Mouse (Mus musculus): Measurements from ENCODE around the gene Acot6. TPM values are rescaled to one million over a fixed set of nuclear protein-coding genes. Genes with fewer than 3 reads are reported as not detected.

Acot6 gene
- polyA plus RNA-seq, 2 experiments, result 2.2 to 4.0 TPM

GRCm38 (mm10) chr12:84053679-84054391 lies 46.6 kb upstream of the Acot6 start:
- Histone ChIP-seq H3K36me3 (ENCODE audit: control insufficient read depth, insufficient read depth, low read length) (no peaks in the 10 kb centered on the region), H3K9ac (ENCODE audit: low read depth, low read length, severe bottlenecking) (peak overlapping the region; percentile 50), H3K27ac (replicated peaks; ENCODE audit: low read depth, low read length) (no peak overlapping the region), H3K9me3 (ENCODE audit: control insufficient read depth, low read length) (no peaks in the 10 kb centered on the region), H3K4me1 (ENCODE audit: control insufficient read depth, insufficient read depth, low read length) (peaks cover 5% of the 10 kb centered on the region; the same call in 1 of the 2 replicates), H3K27me3 (ENCODE audit: control insufficient read depth, insufficient read depth, low read length) (no peaks in the 10 kb centered on the region), H3K4me2 (replicated peaks; ENCODE audit: low read depth, low read length, severe bottlenecking) (peak overlapping the region; percentile 82), H3K4me3 (replicated peaks; ENCODE audit: low read length) (peak overlapping the region; percentile 45)
- WGBS, result 5% methylated on average over 17 of the region's 46 CpGs
- TF ChIP-seq POLR2A (IDR thresholded peaks at IDR 0.05; ENCODE audit: borderline replicate concordance, extremely low read depth, insufficient read depth, insufficient read length), result no peak
- no peak for DNase-seq (ENCODE audit: low spot score)
- no peak; the same call in 1 of the 2 replicates for ATAC-seq (ENCODE audit: low FRiP score, low read depth)

GRCm38 (mm10) chr12:84060946-84061345 lies 39.5 kb upstream of the Acot6 start:
- no peak for DNase-seq (ENCODE audit: low spot score)
- H3K4me1 ChIP-seq (ENCODE audit: control insufficient read depth, insufficient read depth, low read length), result no peaks in the 10 kb centered on the region
- no peaks in the 10 kb centered on the region for H3K36me3 ChIP-seq (ENCODE audit: control insufficient read depth, insufficient read depth, low read length)
- WGBS, result 34% methylated on average over 2 of the region's 2 CpGs
- H3K4me2 ChIP-seq (replicated peaks; ENCODE audit: low read depth, low read length, severe bottlenecking), result no peak overlapping the region
- no peaks in the 10 kb centered on the region; the same call in 1 of the 2 replicates for H3K9me3 ChIP-seq (ENCODE audit: control insufficient read depth, low read length)
- H3K27ac ChIP-seq (replicated peaks; ENCODE audit: low read depth, low read length), result no peak overlapping the region
- no peak overlapping the region for H3K9ac ChIP-seq (ENCODE audit: low read depth, low read length, severe bottlenecking)
- H3K27me3 ChIP-seq (ENCODE audit: control insufficient read depth, insufficient read depth, low read length), result no peaks in the 10 kb centered on the region
- no peak for ATAC-seq (ENCODE audit: low FRiP score, low read depth)
- TF ChIP-seq POLR2A (IDR thresholded peaks at IDR 0.05; ENCODE audit: borderline replicate concordance, extremely low read depth, insufficient read depth, insufficient read length), result no peak
- H3K4me3 ChIP-seq (replicated peaks; ENCODE audit: low read length), result no peak overlapping the region

GRCm38 (mm10) chr12:84062336-84062735 lies 38.1 kb upstream of the Acot6 start:
- H3K9ac ChIP-seq (ENCODE audit: low read depth, low read length, severe bottlenecking), result no peak overlapping the region
- no peak for DNase-seq (ENCODE audit: low spot score)
- no peaks in the 10 kb centered on the region for H3K4me1 ChIP-seq (ENCODE audit: control insufficient read depth, insufficient read depth, low read length)
- H3K4me2 ChIP-seq (replicated peaks; ENCODE audit: low read depth, low read length, severe bottlenecking), result no peak overlapping the region
- ATAC-seq (ENCODE audit: low FRiP score, low read depth), result no peak
- TF ChIP-seq POLR2A (IDR thresholded peaks at IDR 0.05; ENCODE audit: borderline replicate concordance, extremely low read depth, insufficient read depth, insufficient read length), result no peak
- no peak overlapping the region for H3K27ac ChIP-seq (replicated peaks; ENCODE audit: low read depth, low read length)
- H3K9me3 ChIP-seq (ENCODE audit: control insufficient read depth, low read length), result no peaks in the 10 kb centered on the region; the same call in 1 of the 2 replicates
- 95% methylated on average over 20 of the region's 20 CpGs for WGBS
- H3K4me3 ChIP-seq (replicated peaks; ENCODE audit: low read length), result no peak overlapping the region
- H3K36me3 ChIP-seq (ENCODE audit: control insufficient read depth, insufficient read depth, low read length), result no peaks in the 10 kb centered on the region
- no peaks in the 10 kb centered on the region for H3K27me3 ChIP-seq (ENCODE audit: control insufficient read depth, insufficient read depth, low read length)

GRCm38 (mm10) chr12:84063228-84063627 lies 37.2 kb upstream of the Acot6 start:
- DNase-seq (ENCODE audit: low spot score), result no peak
- WGBS, result 72% methylated on average over 5 of the region's 5 CpGs
- no peak overlapping the region for H3K27ac ChIP-seq (replicated peaks; ENCODE audit: low read depth, low read length)

GRCm38 (mm10) chr12:84063833-84064232 lies 36.6 kb upstream of the Acot6 start:
- peaks cover 7% of the 10 kb centered on the region; the same call in 1 of the 2 replicates for H3K27me3 ChIP-seq (ENCODE audit: control insufficient read depth, insufficient read depth, low read length)
- H3K4me1 ChIP-seq (ENCODE audit: control insufficient read depth, insufficient read depth, low read length), result no peaks in the 10 kb centered on the region
- no peaks in the 10 kb centered on the region for H3K36me3 ChIP-seq (ENCODE audit: control insufficient read depth, insufficient read depth, low read length)
- TF ChIP-seq POLR2A (IDR thresholded peaks at IDR 0.05; ENCODE audit: borderline replicate concordance, extremely low read depth, insufficient read depth, insufficient read length), result no peak
- no peak overlapping the region for H3K4me3 ChIP-seq (replicated peaks; ENCODE audit: low read length)
- H3K9ac ChIP-seq (ENCODE audit: low read depth, low read length, severe bottlenecking), result no peak overlapping the region
- 80% methylated on average over 2 of the region's 2 CpGs for WGBS
- H3K4me2 ChIP-seq (replicated peaks; ENCODE audit: low read depth, low read length, severe bottlenecking), result no peak overlapping the region
- DNase-seq (ENCODE audit: low spot score), result no peak
- no peak for ATAC-seq (ENCODE audit: low FRiP score, low read depth)
- no peaks in the 10 kb centered on the region; the same call in 1 of the 2 replicates for H3K9me3 ChIP-seq (ENCODE audit: control insufficient read depth, low read length)
- no peak overlapping the region for H3K27ac ChIP-seq (replicated peaks; ENCODE audit: low read depth, low read length)

More at GRCm38 (mm10) chr12:84063228-84063627, 37.2 kb upstream of the Acot6 start:
- H3K9ac ChIP-seq (ENCODE audit: low read depth, low read length, severe bottlenecking), result no peak overlapping the region
- no peak for ATAC-seq (ENCODE audit: low FRiP score, low read depth)
- H3K9me3 ChIP-seq (ENCODE audit: control insufficient read depth, low read length), result no peaks in the 10 kb centered on the region; the same call in 1 of the 2 replicates
- TF ChIP-seq POLR2A (IDR thresholded peaks at IDR 0.05; ENCODE audit: borderline replicate concordance, extremely low read depth, insufficient read depth, insufficient read length), result no peak
- no peak overlapping the region for H3K4me3 ChIP-seq (replicated peaks; ENCODE audit: low read length)
- 0 out of 2 replicates have a peak, but pooled peaks cover under 1% of the 10 kb centered on the region for H3K27me3 ChIP-seq (ENCODE audit: control insufficient read depth, insufficient read depth, low read length)
- H3K4me2 ChIP-seq (replicated peaks; ENCODE audit: low read depth, low read length, severe bottlenecking), result no peak overlapping the region
- no peaks in the 10 kb centered on the region for H3K4me1 ChIP-seq (ENCODE audit: control insufficient read depth, insufficient read depth, low read length)
- H3K36me3 ChIP-seq (ENCODE audit: control insufficient read depth, insufficient read depth, low read length), result no peaks in the 10 kb centered on the region
